Mouse (Mus musculus) G1E-ER4 (cell line): ENCODE results near the gene Rgs3. TPM values are rescaled to one million over a fixed set of nuclear protein-coding genes. Genes with fewer than 3 reads are reported as not detected.

Experiments used
- GATA1 ChIP-seq: IDR thresholded peaks from one replicate; pipeline ENCODE4 v1.8.0; 2012; ENCODE audit warnings: low read length, inconsistent platforms
- polyA plus RNA-seq: library from polyadenylated mRNA; stranded (reverse); fragments of >175 nt; gene quantifications from 2 replicates; pipeline ENCODE4 v1.2.3, GENCODE M21; 2012

Gene Rgs3
- polyA plus RNA-seq, 1 experiment, result not detected

GRCm38 (mm10) chr4:62648848-62649247, 89.2 kb downstream of the Rgs3 start:
- no peak for TF ChIP-seq GATA1

GRCm38 (mm10) chr4:62649536-62650230, 90.0 kb downstream of the Rgs3 start:
- no peak for TF ChIP-seq GATA1

DNA sequence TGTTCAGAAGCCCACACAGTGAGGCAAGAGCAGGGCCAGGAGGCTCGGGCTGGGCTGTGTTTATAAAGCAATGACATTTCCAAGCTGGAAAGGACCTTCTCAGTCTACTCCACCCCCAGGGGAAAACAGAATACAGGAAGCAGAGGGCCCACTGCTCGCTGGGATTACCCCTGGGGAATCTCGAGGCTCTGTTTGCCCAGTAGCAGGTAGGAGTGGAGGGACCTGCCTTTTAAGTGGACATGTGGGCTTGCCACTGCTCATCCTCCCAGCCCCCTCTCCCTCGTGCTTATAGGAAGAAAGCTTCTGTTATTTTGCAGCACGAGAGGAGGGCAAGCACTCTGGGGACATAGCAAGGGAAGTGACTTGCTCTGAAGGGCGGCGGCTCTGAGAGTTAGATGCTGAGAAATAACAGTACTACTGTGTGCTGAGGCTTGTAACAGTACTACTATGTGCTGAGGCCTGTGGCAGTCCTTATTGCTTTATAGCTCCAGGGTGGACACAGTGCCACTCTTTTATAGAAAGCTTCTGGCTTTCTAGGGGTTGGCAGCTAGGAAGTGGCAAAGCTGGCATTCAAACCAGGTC, 91.6 kb downstream of the Rgs3 start:
- TF ChIP-seq GATA1, result no peak

GRCm38 (mm10) chr4:62652215-62652614, 92.6 kb downstream of the Rgs3 start:
- no peak for TF ChIP-seq GATA1

- no peak for TF ChIP-seq GATA1
These were observed 93.5 kb downstream of the Rgs3 start for GRCm38 (mm10) chr4:62652921-62653757.

DNA sequence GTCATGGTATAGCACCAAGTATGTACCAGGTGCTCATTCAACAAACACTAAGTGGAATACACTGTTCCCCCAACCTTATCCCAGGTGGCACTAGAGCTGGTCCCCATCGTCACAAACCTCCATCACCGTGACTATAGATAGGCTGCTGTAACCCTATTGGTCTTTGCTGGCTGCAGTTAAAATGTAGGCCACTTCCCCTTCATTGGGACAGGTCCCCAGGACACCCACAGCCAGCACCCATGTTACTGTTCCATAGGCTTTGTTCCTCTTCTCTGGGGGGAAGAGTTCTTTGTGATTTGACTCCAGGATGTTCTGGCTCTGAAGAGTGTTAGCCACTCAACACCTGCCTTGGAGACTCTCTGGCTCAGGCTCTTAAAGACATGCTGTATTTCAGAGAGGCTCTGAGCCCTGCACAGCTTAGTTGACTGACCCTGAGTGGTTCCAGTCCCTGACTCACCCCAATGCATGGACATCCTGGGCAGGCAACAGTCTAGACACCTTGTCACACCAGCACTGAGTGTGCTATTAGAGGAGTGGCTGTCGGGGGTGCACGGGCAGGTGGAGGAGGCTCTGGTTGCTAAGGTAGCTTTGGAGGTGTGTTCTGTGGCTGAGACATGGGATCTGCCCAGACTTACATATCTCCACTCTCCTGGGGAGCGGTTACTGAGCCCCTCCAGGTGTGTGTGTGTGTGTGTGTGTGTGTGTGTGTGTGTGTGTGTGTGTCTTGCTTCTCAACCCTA, 94.4 kb downstream of the Rgs3 start:
- TF ChIP-seq GATA1, result no peak

- TF ChIP-seq GATA1, result no peak
These were observed 99.6 kb downstream of the Rgs3 start for GRCm38 (mm10) chr4:62659264-62659663.

DNA sequence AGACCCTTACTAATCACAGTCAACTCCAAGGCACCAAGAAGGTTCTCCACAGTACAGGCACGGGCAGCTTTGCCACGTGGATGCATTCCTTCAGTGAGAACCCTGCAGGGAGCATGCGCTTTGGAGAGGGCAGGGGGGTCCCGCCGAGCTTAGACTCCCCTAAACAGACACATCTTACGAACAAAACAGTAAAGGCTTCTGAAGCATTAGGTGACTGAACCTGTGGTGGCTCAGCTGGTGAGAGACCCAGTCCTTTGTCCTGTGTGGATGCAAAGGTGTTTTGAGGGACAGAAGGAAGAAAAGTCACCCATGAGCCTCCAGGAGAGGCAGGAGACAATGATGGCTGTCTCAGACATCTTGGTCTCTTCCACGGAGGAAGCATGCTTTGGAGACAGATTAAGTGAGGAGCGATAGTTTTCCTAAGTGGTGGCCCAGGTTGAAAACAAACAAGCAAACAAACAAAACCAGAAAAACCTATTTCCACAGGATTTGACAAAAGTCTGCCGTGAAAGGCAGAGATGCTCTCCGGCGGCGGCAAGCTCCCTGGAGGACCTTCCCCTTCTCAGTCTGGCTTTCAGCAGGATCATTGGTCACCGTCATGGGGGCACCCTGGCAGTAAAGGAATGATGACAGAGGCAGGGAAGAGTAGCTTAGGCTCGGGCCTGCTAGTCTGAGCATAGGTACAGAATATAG, 100.4 kb downstream of the Rgs3 start:
- TF ChIP-seq GATA1, result no peak

GRCm38 (mm10) chr4:62660554-62660864, 100.9 kb downstream of the Rgs3 start:
- TF ChIP-seq GATA1, result no peak

GRCm38 (mm10) chr4:62661311-62661849, 101.7 kb downstream of the Rgs3 start:
- no peak for TF ChIP-seq GATA1

- TF ChIP-seq GATA1, result no peak
These were observed 103.7 kb downstream of the Rgs3 start for GRCm38 (mm10) chr4:62663348-62663747.

GRCm38 (mm10) chr4:62665842-62666241, 106.2 kb downstream of the Rgs3 start:
- no peak for TF ChIP-seq GATA1

GRCm38 (mm10) chr4:62668666-62669065, 109.0 kb downstream of the Rgs3 start:
- no peak for TF ChIP-seq GATA1

DNA sequence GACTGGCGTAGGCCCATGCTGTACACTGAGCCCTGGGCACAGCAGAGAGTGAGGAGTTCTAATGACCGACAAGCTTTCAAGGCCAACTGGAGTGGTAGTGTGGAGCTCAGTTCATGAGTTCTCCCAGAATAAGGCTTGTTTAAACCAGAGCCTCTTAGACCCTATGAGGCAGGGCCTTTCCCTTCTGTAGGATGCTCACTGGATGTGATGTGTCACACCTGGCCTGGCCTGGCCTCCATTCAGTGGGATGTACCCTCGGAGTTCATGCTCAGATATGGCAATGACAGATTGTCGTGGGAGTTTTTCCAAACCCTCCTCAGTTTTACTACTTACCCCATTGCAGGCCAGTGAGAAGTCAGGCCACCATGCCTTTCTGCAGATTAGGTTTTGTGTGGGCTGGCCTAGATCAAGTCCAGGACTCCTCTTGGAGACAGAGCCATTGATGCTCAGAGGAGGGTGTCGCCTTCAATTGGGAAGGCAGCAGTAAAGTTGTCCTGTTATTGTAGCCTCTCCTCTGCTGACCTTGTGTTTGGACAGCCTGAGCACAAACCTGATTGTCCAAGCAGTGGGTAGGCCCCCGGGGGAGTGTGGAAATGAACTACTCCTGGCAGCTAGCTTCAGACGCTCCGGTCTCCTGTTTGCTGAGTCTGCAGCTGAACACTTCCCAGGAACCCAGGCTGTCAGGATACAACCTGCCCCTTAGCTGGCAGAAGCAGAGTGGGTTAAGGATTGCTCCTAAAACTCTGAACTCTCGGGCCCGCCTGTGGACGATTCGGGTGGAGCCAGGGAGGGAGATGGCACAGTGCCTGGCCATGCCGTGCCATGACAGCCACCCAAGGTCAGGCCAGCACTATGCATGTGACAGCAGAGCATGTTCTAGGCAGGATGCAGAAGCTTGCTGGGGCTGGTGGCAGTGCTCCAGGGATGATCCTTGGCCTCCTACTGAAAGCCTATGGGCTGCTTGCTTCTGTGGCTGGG, 109.7 kb downstream of the Rgs3 start:
- no peak for TF ChIP-seq GATA1
